Mouse (Mus musculus): ENCODE results near the gene Abtb2.

Gene Abtb2

GRCm38 (mm10) chr2:103615028-103615427, 48.9 kb downstream of the Abtb2 start:
- no peak for DNase-seq (ENCODE audit: low spot score in 2 of 2)

- DNase-seq (ENCODE audit: low spot score in 2 of 2), result no peak
These were observed 52.3 kb downstream of the Abtb2 start for GRCm38 (mm10) chr2:103618407-103618806.

- DNase-seq (ENCODE audit: low spot score in 2 of 2), result no peak
These were observed 56.8 kb downstream of the Abtb2 start for GRCm38 (mm10) chr2:103622950-103623349.

GRCm38 (mm10) chr2:103625349-103625932, 59.3 kb downstream of the Abtb2 start:
- DNase-seq (ENCODE audit: low spot score in 2 of 2), result no peak

- DNase-seq (ENCODE audit: low spot score in 2 of 2), result no peak
These were observed 61.0 kb downstream of the Abtb2 start for GRCm38 (mm10) chr2:103627101-103627500.

- DNase-seq (ENCODE audit: low spot score in 2 of 2), result no peak
These were observed 63.8 kb downstream of the Abtb2 start for GRCm38 (mm10) chr2:103629956-103630355.

- DNase-seq (ENCODE audit: low spot score in 2 of 2), result no peak
These were observed 65.2 kb downstream of the Abtb2 start for GRCm38 (mm10) chr2:103631293-103631717.

- DNase-seq (ENCODE audit: low spot score in 2 of 2), result no peak
These were observed 66.2 kb downstream of the Abtb2 start for GRCm38 (mm10) chr2:103632136-103632925.

- no peak for DNase-seq (ENCODE audit: low spot score in 2 of 2)
These were observed 66.8 kb downstream of the Abtb2 start for GRCm38 (mm10) chr2:103632926-103633250.

- DNase-seq (ENCODE audit: low spot score in 2 of 2), result no peak
These were observed 69.8 kb downstream of the Abtb2 start for GRCm38 (mm10) chr2:103635731-103636487.

- DNase-seq (ENCODE audit: low spot score in 2 of 2), result no peak
These were observed 71.3 kb downstream of the Abtb2 start for GRCm38 (mm10) chr2:103637385-103637784.

- no peak for DNase-seq (ENCODE audit: low spot score in 2 of 2)
These were observed 71.8 kb downstream of the Abtb2 start for GRCm38 (mm10) chr2:103637943-103638342.

- DNase-seq (ENCODE audit: low spot score in 2 of 2), result no peak
These were observed 73.6 kb downstream of the Abtb2 start for GRCm38 (mm10) chr2:103639701-103640100.

GRCm38 (mm10) chr2:103640861-103641260, 74.8 kb downstream of the Abtb2 start:
- DNase-seq (ENCODE audit: low spot score in 2 of 2), result no peak

- DNase-seq (ENCODE audit: low spot score in 2 of 2), result no peak
These were observed 77.6 kb downstream of the Abtb2 start for GRCm38 (mm10) chr2:103643584-103644211.

- no peak for DNase-seq (ENCODE audit: low spot score in 2 of 2)
These were observed 78.3 kb downstream of the Abtb2 start for GRCm38 (mm10) chr2:103644418-103644817.

GRCm38 (mm10) chr2:103650314-103650879, 84.3 kb downstream of the Abtb2 start:
- DNase-seq (ENCODE audit: low spot score in 2 of 2), result no peak

GRCm38 (mm10) chr2:103652121-103652520, 86.0 kb downstream of the Abtb2 start:
- no peak for DNase-seq (ENCODE audit: low spot score in 2 of 2)

- no peak for DNase-seq (ENCODE audit: low spot score in 2 of 2)
These were observed 88.9 kb downstream of the Abtb2 start for GRCm38 (mm10) chr2:103655037-103655436.

GRCm38 (mm10) chr2:103656028-103656427, 89.9 kb downstream of the Abtb2 start:
- no peak for DNase-seq (ENCODE audit: low spot score in 2 of 2)

- no peak for DNase-seq (ENCODE audit: low spot score in 2 of 2)
These were observed 93.1 kb downstream of the Abtb2 start for GRCm38 (mm10) chr2:103659167-103659566.
